Mouse (Mus musculus) WW6 (cell line): ENCODE measurements at regions not wholly inside any gene's neighbourhood (a gene's known extent, or its start where the extent isn't known, plus 50 kb on each side); places are given as distances from the start of the nearest gene placed in this dataset.

Experiments used
- DNase-seq: peaks from one replicate; pipeline ENCODE4 v3.0.0-alpha.2; 2013; ENCODE audit warnings: low read depth, low spot score

- DNase-seq = no peak
These were observed 85.3 kb upstream of the Serp2 start for GRCm38 (mm10) chr14:76641752-76642529.

GRCm38 (mm10) chr14:76633170-76633569 lies 76.5 kb upstream of the Serp2 start:
- no peak for DNase-seq

- DNase-seq = no peak
These were observed 76.1 kb upstream of the Serp2 start for GRCm38 (mm10) chr14:76632763-76633162.

- no peak for DNase-seq
These were observed 75.1 kb upstream of the Serp2 start for GRCm38 (mm10) chr14:76631740-76632139.

GRCm38 (mm10) chr14:76631181-76631580 lies 74.5 kb upstream of the Serp2 start:
- no peak for DNase-seq

- no peak for DNase-seq
These were observed 73.3 kb upstream of the Serp2 start for GRCm38 (mm10) chr14:76629913-76630478.

GRCm38 (mm10) chr14:76628182-76628892 lies 71.6 kb upstream of the Serp2 start:
- no peak for DNase-seq

- no peak for DNase-seq
These were observed 69.1 kb upstream of the Serp2 start for GRCm38 (mm10) chr14:76625589-76626368.

GRCm38 (mm10) chr14:76624626-76625378 lies 68.1 kb upstream of the Serp2 start:
- no peak for DNase-seq

GRCm38 (mm10) chr14:76623371-76623988 lies 66.8 kb upstream of the Serp2 start:
- DNase-seq = no peak

GRCm38 (mm10) chr14:76622634-76623291 lies 66.1 kb upstream of the Serp2 start:
- DNase-seq = no peak

- DNase-seq = no peak
These were observed 62.3 kb upstream of the Serp2 start for GRCm38 (mm10) chr14:76619038-76619409.

- DNase-seq = no peak
These were observed 61.8 kb upstream of the Serp2 start for GRCm38 (mm10) chr14:76618331-76619037.

- no peak for DNase-seq
These were observed 61.2 kb upstream of the Serp2 start for GRCm38 (mm10) chr14:76617889-76618288.

GRCm38 (mm10) chr14:76617447-76617846 lies 60.8 kb upstream of the Serp2 start:
- DNase-seq = no peak

GRCm38 (mm10) chr14:76616367-76616683 lies 59.6 kb upstream of the Serp2 start:
- DNase-seq = no peak

GRCm38 (mm10) chr14:76615603-76616366 lies 59.1 kb upstream of the Serp2 start:
- no peak for DNase-seq

GRCm38 (mm10) chr14:76615182-76615581 lies 58.5 kb upstream of the Serp2 start:
- no peak for DNase-seq

GRCm38 (mm10) chr14:76614682-76615081 lies 58.0 kb upstream of the Serp2 start:
- no peak for DNase-seq
